Mouse (Mus musculus) lung, postnatal 0 days (tissue): Measurements from ENCODE around the gene Abcg2.
"Not testable (repeated sequence)": the region's sequence is repeated elsewhere in the genome, so short reads cannot be mapped to it uniquely, and the experiment has no call there.

Experiments
- CTCF ChIP-seq: IDR thresholded peaks from 2 replicates; pipeline ENCODE4 v1.5.1; 2016; ENCODE audit warnings: antibody characterized with exemption, mild to moderate bottlenecking
- EP300 ChIP-seq: IDR thresholded peaks from 2 replicates; pipeline ENCODE4 v1.6.1; 2016; ENCODE audit warnings: antibody characterized with exemption, mild to moderate bottlenecking, control low read depth

- TF ChIP-seq EP300, CTCF: not testable (repeated sequence)
Measured at GRCm38 (mm10) chr6:58595639-58596293, 11.4 kb downstream of the Abcg2 start.
